Mouse (Mus musculus): ENCODE data around the gene Dgkh.

Dgkh gene

DNA sequence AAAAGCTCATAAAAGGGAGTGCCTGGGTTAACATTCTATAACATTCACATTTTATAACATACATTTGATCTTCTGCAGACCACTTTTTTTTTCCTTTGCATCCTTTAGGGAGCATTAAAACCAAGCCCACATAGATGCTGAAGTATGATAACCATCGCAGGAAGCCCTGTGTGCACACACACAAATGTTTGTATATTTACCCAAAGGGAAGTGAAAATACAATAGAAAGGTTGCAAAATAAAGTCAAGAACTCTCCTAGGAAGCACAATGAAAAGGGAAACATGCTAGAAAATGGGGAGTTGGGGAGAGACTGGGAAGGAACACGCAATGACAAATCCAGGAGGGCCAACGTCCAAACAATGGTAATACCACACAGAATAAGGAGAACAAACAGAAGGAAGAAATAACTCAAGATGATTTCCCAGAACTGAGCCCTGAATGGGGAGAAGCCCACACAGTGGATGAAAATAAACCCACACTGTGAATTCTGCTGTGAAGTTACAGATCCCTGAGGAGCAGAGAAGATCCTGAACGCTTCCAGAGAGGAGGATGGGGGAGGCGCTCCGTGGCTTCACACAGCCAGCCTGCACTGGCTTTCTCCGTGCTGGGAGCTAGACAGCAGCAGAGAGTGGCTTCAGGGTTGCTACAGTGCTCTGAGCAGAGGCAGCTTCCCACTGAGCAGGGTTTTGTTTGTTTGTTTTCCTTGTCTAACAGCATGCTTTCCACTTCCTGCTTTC is 54.6 kb downstream of the Dgkh start:
- in situ Hi-C loops (cut with MboI, MseI): no loop called here

- in situ Hi-C loops (cut with MboI, MseI): no loop called here
Measured at GRCm38 (mm10) chr14:78676457-78676856, 56.1 kb downstream of the Dgkh start.

DNA sequence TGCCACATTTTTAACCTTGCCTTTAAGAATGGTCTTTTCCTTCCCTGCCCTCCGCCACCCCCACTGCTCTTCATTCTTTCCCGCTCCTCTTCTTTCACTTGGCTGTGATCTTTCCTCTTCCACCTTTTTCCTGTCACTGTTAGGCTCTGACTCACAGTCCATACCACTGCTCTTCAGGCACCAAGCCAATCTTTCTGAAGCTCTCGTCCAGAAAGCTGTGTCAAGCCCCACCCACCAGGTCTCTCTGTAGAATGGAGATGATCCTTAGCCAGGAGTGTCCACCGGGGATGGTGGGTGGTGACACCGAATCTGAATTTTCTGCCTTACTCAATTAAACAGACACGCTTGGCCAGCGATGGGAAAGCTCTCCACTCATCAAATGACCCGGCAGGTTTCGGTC is 58.0 kb downstream of the Dgkh start:
- in situ Hi-C loops (cut with MboI, MseI): no loop called here

DNA sequence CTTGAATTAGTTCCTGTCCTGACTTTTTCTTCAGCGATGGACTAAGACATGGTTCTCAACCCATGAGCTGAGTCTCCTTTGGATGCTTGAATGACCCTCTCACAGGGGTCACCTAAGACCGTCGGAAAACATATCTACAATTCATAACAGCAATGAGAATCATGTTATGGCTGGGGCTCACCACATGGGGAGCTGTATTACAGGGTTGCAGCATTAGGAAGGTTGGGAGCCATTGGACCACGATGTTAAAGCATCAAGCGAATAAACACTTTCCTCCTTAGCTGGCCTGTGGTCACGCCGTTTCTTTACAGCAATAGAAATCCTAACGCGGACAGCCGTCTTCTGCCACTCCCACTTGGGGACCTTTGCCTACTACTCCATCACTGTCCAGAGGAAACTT is 62.6 kb downstream of the Dgkh start:
- in situ Hi-C loops (cut with MboI, MseI): loop anchor here (5.0 to 10.0 kb wide), 2 partner anchors 437 to 655 kb away; no protein-coding TSS in a partner anchor

- in situ Hi-C loops (cut with MboI, MseI): loop anchor here (5.0 to 10.0 kb wide), 2 partner anchors 439 to 657 kb away; no protein-coding TSS in a partner anchor
Measured at GRCm38 (mm10) chr14:78668291-78668690, 64.3 kb downstream of the Dgkh start.

GRCm38 (mm10) chr14:78667763-78668162 is 64.8 kb downstream of the Dgkh start:
- in situ Hi-C loops (cut with MboI, MseI): loop anchor here (5.0 to 10.0 kb wide), 2 partner anchors 440 to 657 kb away; no protein-coding TSS in a partner anchor

- in situ Hi-C loops (cut with MboI, MseI): loop anchor here (10.0 kb wide), 1 partner anchor 662 kb away; no protein-coding TSS in a partner anchor
Measured at GRCm38 (mm10) chr14:78662641-78663040, 69.9 kb downstream of the Dgkh start.

DNA sequence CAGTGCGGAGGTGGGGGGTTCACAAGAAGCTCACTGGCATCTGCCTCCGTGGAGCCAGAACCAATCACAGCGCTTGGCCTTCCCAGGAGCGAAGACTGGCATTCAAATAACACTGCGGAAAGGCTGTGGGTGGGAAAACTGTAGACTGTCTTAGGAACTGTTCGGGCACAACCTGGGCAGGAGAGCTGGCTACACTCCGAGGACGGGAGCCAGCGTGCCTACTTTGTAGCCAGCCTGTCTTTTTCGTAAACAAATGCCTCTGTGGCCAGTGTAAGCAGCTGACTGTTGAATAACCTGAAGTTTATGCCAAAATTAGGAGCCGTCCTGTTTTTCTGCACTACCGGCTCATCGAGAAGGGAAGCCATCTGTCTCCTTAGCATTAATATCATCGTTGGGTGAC is 71.1 kb downstream of the Dgkh start:
- in situ Hi-C loops (cut with MboI, MseI): loop anchor here (10.0 kb wide), 1 partner anchor 663 kb away; no protein-coding TSS in a partner anchor

GRCm38 (mm10) chr14:78658697-78659096 is 73.9 kb downstream of the Dgkh start:
- in situ Hi-C loops (cut with MboI, MseI): no loop called here

GRCm38 (mm10) chr14:78656832-78657626 is 75.5 kb downstream of the Dgkh start:
- in situ Hi-C loops (cut with MboI, MseI): no loop called here

- in situ Hi-C loops (cut with MboI, MseI): no loop called here
Measured at GRCm38 (mm10) chr14:78654939-78655556, 77.5 kb downstream of the Dgkh start.

DNA sequence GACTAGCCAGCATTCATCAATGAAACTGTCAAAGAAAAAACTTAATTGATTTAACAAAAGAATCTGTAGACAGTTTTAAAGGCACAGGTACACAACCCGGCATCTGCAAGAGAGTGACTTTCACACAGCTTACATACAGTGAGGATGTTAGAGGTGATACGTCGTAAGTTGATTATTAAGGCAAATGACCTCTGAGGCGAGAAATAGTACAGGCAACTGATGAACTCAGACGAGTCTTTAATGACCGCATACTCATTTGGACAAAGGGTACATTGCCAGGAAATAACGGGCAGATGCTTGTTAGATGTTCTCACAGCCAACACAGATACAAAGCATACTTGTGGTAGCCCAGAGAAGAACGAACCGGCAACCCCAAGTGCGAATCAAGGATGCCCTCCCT is 78.4 kb downstream of the Dgkh start:
- in situ Hi-C loops (cut with MboI, MseI): no loop called here

DNA sequence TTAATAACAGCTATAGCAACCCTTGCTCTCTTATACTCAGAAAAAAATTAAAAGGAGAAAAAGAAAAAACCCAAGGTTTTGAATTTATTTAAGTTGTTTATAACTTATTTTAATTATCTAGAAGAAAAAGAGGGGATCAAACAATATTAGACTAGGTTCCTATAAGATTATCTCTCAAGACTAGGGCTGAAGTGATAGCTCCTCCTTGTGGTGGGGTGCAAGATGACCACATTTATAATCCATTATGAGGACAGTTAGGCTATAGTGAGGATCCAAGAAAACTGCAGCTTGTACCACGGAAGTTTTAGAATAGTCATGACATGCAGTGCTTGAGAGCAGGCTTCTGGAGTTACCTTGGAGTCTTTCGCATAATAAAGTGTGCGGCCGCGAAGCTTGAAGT is 79.2 kb downstream of the Dgkh start:
- in situ Hi-C loops (cut with MboI, MseI): no loop called here

- in situ Hi-C loops (cut with MboI, MseI): no loop called here
Measured at GRCm38 (mm10) chr14:78651696-78652095, 80.9 kb downstream of the Dgkh start.

GRCm38 (mm10) chr14:78650379-78651095 is 82.0 kb downstream of the Dgkh start:
- in situ Hi-C loops (cut with MboI, MseI): no loop called here

- in situ Hi-C loops (cut with MboI, MseI): no loop called here
Measured at GRCm38 (mm10) chr14:78649525-78650274, 82.9 kb downstream of the Dgkh start.

- in situ Hi-C loops (cut with MboI, MseI): no loop called here
Measured at GRCm38 (mm10) chr14:78645622-78646021, 87.0 kb downstream of the Dgkh start.

DNA sequence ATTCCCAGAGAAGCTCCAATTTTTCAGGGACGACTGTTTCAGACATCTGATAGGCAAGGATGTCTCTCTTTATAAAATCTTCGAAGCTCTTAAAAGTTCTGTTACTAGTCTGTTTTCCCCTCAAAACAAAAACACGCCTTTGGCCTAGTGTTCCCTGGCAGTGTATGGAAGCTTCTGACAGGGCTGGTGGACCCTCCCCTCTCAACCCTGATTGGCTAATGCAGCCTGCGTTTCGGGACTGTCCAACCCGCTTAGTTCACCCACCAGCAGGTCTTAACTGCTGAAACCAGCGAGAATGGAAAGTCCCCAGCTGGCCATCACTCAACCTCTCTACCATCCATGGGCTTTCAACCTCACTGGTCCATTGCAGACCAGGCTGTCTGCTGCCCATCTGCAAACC is 91.3 kb downstream of the Dgkh start:
- in situ Hi-C loops (cut with MboI, MseI): no loop called here

DNA sequence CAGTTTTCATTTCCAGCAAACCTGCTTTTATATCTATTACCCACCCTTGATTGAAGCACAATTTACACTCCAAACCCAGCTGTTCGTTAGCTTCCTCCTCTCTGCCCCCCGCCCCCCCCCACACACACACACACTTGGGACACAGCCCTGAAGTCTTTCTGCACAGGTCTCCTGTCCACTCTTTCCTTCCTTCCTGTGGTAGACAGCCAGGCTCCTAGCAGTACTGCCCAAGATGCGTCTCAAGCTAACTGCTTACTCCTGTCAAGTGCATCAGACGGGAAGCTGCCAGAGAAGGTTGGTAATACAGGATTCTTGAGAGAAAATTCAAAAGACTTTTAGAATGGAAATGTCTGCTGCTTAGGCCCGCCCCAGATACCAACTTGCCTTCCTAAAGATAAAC is 92.9 kb downstream of the Dgkh start:
- in situ Hi-C loops (cut with MboI, MseI): no loop called here

DNA sequence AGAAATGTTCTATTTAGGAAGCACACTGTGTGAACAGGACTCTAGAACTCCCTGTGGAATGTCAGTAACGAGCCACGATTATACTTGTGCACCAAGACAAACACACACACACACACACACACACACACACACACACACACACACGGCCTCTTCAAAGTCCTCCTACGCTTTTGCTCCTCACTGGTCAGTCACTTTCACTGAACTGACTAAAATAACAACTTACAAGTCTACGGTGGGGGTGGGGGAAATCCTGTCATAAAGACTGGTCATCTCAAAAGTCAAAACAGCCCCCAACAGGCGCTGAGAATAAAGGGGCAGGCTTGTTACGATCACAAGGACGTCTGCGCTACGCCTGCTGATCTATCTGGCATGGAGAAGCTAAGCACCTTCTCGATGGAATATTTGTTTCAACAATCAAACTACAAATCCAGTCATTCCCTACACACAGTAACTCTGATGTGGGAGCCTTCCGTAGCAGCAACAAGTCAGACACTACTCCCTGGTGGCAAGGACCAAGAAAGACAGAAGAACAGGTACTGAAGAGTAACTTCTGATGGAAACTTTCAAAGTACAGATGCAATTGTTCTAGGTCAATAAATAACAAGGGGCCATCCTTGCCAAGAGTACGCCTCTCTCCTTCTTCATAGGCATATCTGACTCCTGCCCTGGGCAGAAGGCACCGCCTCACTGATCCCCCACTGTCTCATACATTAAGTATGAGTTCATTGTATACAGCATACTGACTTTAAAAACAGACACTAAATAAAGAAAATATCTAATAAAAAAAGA is 96.8 kb downstream of the Dgkh start:
- in situ Hi-C loops (cut with MboI, MseI): no loop called here

Data from T-helper 2 cell (primary cell).